ENCODE assay signal across 8 mouse cellular contexts in the genomic region with DNA sequence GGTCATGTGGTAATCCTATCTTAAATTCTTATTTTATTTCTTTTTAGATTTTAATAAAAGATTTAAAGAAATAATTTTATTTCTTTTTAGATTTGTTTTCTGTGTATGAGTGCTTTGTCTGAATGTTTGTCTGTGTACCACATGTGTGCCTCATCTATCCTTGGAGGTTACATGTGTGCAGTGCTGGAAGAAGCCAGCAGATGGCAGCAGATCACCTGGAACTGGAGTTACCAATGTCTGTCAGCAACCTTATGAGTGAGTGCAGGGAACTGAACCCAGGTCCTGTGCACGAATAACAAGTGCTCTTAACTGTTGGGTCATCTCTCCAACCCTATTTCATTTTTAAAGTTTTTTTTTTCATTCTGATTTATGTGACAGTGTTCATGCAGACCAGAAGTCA. TPM values are rescaled to one million over a fixed set of nuclear protein-coding genes. Genes with fewer than 3 reads are reported as not detected.
DNase-seq lines count a peak whose midpoint lies in the region; ATAC-seq lines count a peak whose summit lies in the region.

No protein-coding gene starts in this region.

- no peaks in the 10 kb centered on the region for H3K36me3 ChIP-seq in midbrain, embryonic 11.5 days (ENCODE audit: control insufficient read depth, insufficient read depth, low read length)
- no peaks in the 10 kb centered on the region for H3K36me3 ChIP-seq in midbrain, embryonic 13.5 days
- no peaks in the 10 kb centered on the region for H3K36me3 ChIP-seq in splenic B cell, adult 2 months (ENCODE audit: control insufficient read depth, insufficient read depth, low read length, poor library complexity, severe bottlenecking)

- peak; percentile 14 for DNase-seq in cerebellum, adult 11 months
- peak; percentile 89 for DNase-seq in midbrain, embryonic 11.5 days (ENCODE audit: low spot score, missing footprints)
- DNase-seq in cerebellum, adult 9-10 months: peak; percentile 45
- peak; percentile 74 for DNase-seq in kidney, postnatal 10 days
- peak; percentile 64 for DNase-seq in lung, postnatal 10 days
- peak; percentile 73 for DNase-seq in splenic B cell, adult 2 months (ENCODE audit: low read depth, low spot score)

- no peaks in the 10 kb centered on the region for H3K9me3 ChIP-seq in midbrain, embryonic 11.5 days (ENCODE audit: control insufficient read depth, low read length)
- H3K9me3 ChIP-seq in midbrain, embryonic 13.5 days: peaks cover 4% of the 10 kb centered on the region

- no peak overlapping the region for H3K4me2 ChIP-seq in midbrain, embryonic 11.5 days
- H3K4me2 ChIP-seq in midbrain, embryonic 13.5 days (replicated peaks): no peak overlapping the region

- no peak overlapping the region for H3K4me3 ChIP-seq in midbrain, embryonic 11.5 days (ENCODE audit: low read depth, low read length)
- H3K4me3 ChIP-seq in midbrain, embryonic 13.5 days (replicated peaks): no peak overlapping the region

- no peak overlapping the region for H3K27ac ChIP-seq in midbrain, embryonic 11.5 days (ENCODE audit: low read depth, low read length)
- no peak overlapping the region for H3K27ac ChIP-seq in midbrain, embryonic 13.5 days

- no peak overlapping the region for H3K9ac ChIP-seq in midbrain, embryonic 11.5 days (ENCODE audit: low read length)
- no peak overlapping the region for H3K9ac ChIP-seq in midbrain, embryonic 13.5 days (replicated peaks)

- H3K27me3 ChIP-seq in midbrain, embryonic 11.5 days (ENCODE audit: control insufficient read depth, insufficient read depth, low read length): no peaks in the 10 kb centered on the region
- no peaks in the 10 kb centered on the region for H3K27me3 ChIP-seq in midbrain, embryonic 13.5 days
- no peaks in the 10 kb centered on the region for H3K27me3 ChIP-seq in splenic B cell, adult 2 months (ENCODE audit: control insufficient read depth, insufficient read depth, low read length, poor library complexity, severe bottlenecking)

- 94% methylated on average over 1 of the region's 1 CpGs for WGBS in midbrain, embryonic 11.5 days
- 76% methylated on average over 1 of the region's 1 CpGs for WGBS in midbrain, embryonic 13.5 days

- ATAC-seq in cerebellum, adult (ENCODE audit: insufficient number of reproducible peaks, low FRiP score, low TSS enrichment): no peak
- no peak for ATAC-seq in midbrain, embryonic 11.5 days (ENCODE audit: low FRiP score)
- no peak for ATAC-seq in midbrain, embryonic 13.5 days

- no peaks in the 10 kb centered on the region for H3K4me1 ChIP-seq in midbrain, embryonic 11.5 days (ENCODE audit: control insufficient read depth, insufficient read depth, low read length)
- H3K4me1 ChIP-seq in midbrain, embryonic 13.5 days (replicated peaks): no peaks in the 10 kb centered on the region

RNA-seq across cellular contexts. Expression of gene Tmem40, which starts 35.1 kb away (rescaled TPM):
- polyA plus RNA-seq in midbrain, embryonic 11.5 days (2014; fragmentation: Nextera tagmentation; extraction: Ambion mirVana): 1.4 and 2.1 TPM in 2 replicates
- polyA plus RNA-seq in midbrain, embryonic 13.5 days (2015; fragmentation: Nextera tagmentation; extraction: Ambion mirVana): 0.79 and 1.1 TPM in 2 replicates

RNA-seq across cellular contexts. Expression of gene Cand2, which starts 47.2 kb away (rescaled TPM):
- 24.6 and 27.5 TPM in 2 replicates for polyA plus RNA-seq in midbrain, embryonic 11.5 days (2014; fragmentation: Nextera tagmentation; extraction: Ambion mirVana)
- polyA plus RNA-seq in midbrain, embryonic 13.5 days (2015; fragmentation: Nextera tagmentation; extraction: Ambion mirVana): 16.4 and 18.5 TPM in 2 replicates

RNA-seq across cellular contexts. Expression of gene Raf1, which starts 50.7 kb away (rescaled TPM):
- polyA plus RNA-seq in midbrain, embryonic 11.5 days (2014; fragmentation: Nextera tagmentation; extraction: Ambion mirVana): 141 and 146 TPM in 2 replicates
- 141 and 159 TPM in 2 replicates for polyA plus RNA-seq in midbrain, embryonic 13.5 days (2015; fragmentation: Nextera tagmentation; extraction: Ambion mirVana)

Comparison
In these comparisons a context has a peak if more than half of its experiments do, and no peak if none do; other contexts are left out.
1. DNase-seq: peak in every context shown above with its lines; median percentile 89 in midbrain, embryonic 11.5 days; 74 in kidney, postnatal 10 days; 73 in splenic B cell, adult 2 months; 64 in lung, postnatal 10 days; 45 in cerebellum, adult 9-10 months; 14 in cerebellum, adult 11 months.